Mouse (Mus musculus) liver, postnatal 0 days (tissue): ENCODE data around the gene Tmc3.

Experiments
- CTCF ChIP-seq: sonication (generic); IDR thresholded peaks from 2 replicates; pipeline ENCODE4 v1.5.1; 2016; ENCODE audit warnings: antibody characterized with exemption, low read depth
- EP300 ChIP-seq: IDR thresholded peaks from 2 replicates; pipeline ENCODE4 v1.6.1; 2016; ENCODE audit warnings: antibody characterized with exemption, low read depth, mild to moderate bottlenecking

GRCm38 (mm10) chr7:83572451-83572850 lies 12.3 kb upstream of the Tmc3 start:
- TF ChIP-seq CTCF (no peak), EP300 (no peak)
